Mouse (Mus musculus) layer of hippocampus, adult 18-20 months (tissue): Measurements from ENCODE around the gene Boc. TPM values are rescaled to one million over a fixed set of nuclear protein-coding genes. Genes with fewer than 3 reads are reported as not detected.

Experiments used
- DNase-seq, 2 experiments: peaks; one replicate each; pipeline ENCODE4 v3.0.0; 2022; ENCODE audit warnings: low spot score in 2 of 2
- total RNA-seq, 2 experiments: library from RNA; stranded (reverse); gene quantifications; 2 replicates each; pipeline ENCODE4 v1.2.3; 2021

The Boc gene
- total RNA-seq, 2 experiments from 2014 or later, result 11.5 to 11.6 TPM

DNA sequence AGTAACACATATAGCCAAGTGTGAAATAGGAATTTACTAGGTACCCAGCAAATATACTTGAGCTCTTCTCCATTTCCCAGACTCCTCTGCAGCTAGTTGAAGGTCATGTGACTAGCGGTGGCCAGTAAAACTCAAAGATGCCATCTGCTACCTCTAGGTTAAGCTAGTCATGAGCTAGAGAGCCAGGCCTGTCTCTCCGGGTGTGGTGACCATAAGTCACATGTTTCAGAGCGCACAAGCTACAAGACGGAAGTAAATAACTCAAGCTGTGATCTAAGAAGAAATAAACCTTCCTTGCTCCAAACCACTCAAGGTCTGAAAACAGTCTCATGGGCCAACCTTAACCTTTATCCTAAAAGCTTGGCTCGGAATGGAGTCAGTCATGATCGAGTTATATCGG is 29.7 kb downstream of the Boc start:
- no peak for DNase-seq

GRCm38 (mm10) chr16:44527218-44527905 is 31.3 kb downstream of the Boc start:
- DNase-seq, result no peak

DNA sequence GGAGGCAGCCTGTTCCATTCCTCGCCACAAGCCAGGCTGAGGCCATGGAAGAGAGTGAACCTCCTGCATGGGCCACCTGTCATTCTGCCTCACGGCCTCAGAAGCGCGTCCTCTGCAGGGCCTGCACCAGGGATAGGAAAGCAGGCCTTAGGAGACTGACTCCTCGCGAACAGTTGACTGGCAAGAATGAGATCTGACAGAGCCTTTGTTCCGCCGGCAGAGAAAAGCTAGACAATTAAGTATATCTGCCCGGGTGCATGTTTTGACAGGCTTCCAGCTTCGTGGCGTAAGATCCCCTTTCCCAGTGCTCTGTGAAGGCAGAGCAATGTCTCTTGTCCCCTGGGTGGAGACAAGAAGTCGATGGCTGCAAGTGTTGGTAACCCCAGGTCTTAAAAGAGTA is 32.0 kb downstream of the Boc start:
- no peak for DNase-seq

- DNase-seq, result no peak
Observed at GRCm38 (mm10) chr16:44526044-44526443, 32.7 kb downstream of the Boc start.

- DNase-seq, result no peak
Observed at GRCm38 (mm10) chr16:44523595-44523994, 35.1 kb downstream of the Boc start.

GRCm38 (mm10) chr16:44516498-44516897 is 42.2 kb downstream of the Boc start:
- no peak for DNase-seq

- DNase-seq, result no peak
Observed at GRCm38 (mm10) chr16:44510521-44511213, 48.0 kb downstream of the Boc start.

DNA sequence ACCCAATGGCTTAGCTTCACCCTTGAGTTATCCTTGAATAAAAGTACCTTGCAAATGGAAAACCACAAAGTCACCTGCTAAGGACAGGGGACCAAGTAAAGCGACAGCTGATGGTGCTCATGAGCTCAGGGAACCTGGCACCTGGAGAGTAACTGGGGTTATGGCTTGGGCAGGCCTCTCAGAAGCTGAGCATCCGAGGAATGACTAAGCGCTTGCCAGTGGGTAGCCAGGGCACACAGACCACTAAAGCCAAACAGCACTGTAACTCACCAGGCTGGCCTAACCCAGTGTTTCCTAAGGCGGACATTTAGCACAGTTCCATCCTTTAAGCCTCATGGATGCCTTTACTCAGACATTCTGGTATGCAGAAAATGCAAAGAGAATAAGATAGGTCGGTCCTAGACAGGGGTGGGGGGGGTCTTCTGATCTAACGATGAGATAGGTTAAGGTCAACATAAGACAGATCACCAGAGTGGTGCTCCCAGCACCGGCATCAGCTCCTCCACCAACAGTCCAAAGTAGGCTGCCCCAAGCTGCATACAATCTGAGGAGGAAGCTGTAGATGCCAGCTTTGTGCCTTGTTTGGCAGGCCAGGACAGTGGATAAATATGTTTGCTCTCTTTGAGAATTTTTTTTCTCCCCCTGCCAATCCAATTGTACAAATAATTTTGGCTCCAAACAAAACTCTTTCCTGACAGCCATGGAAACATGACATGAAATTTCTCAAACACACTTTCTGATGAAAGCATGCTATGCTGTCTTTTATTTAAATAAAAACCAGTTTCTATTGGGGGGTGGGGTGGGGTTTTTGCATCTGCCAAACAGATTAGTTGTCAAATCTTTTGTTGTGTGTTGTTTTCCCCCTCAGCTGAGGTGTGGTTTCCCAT is 49.0 kb downstream of the Boc start:
- DNase-seq, result no peak

DNA sequence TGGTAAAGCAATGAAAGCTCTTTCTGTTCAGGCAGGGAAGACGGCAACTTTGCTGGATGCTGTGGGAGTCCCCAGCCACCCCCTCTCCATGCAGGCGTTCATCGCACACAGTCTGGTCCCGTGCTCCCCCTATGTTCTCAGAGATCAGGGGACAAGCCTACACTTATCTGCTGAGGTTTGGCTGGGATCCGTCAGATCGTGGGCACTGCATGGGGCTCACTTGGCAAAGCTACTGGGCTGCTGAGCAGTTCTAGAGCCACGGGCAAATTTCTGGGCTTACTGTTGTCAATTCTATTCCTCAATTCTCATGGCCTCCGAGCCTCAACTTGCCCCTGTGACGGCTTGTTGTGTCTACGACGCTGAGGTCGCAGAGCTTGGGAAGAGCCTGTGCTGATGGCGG is 49.9 kb downstream of the Boc start:
- peak; percentile 32 to 70 for DNase-seq

- DNase-seq, result no peak
Observed at GRCm38 (mm10) chr16:44508025-44508424, 50.7 kb downstream of the Boc start.

- DNase-seq, result no peak
Observed at GRCm38 (mm10) chr16:44507027-44507929, 51.4 kb downstream of the Boc start.

GRCm38 (mm10) chr16:44505243-44505642 is 53.5 kb downstream of the Boc start:
- peak in 1 of 2 experiments; percentile 41 for DNase-seq

DNA sequence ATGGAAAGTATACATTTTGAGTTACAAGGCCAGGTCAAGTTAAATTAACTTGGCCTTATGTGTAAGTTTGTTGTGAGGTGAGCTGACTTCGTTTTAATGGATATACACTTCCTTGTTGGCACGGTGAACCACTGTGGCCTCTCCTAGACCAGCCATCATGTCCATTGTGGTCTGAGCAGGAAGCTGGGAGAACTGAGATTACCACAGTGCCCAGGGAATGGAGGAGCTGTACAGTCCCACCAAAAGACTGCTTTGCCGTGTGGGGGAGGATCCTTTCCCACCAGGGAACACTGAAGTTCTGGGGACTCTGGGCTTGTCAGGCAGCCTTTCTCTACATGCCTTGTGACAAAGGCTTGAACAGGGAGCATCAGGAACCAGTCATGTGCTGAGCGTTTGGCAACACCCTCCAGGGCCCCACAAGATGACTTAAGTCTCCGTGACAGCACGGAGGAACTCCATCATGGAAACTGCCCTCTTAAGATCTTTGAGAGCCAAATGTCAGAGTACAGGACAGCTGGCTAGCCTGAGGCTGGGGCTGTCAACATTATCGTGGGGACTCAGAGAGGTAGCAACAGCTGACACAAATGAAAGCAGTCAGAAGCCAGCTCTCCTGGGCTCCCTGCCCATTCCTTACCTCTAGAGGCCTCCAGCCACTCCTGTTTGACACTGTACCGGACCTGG is 55.7 kb downstream of the Boc start:
- DNase-seq, result no peak

- DNase-seq, result no peak
Observed at GRCm38 (mm10) chr16:44502325-44502724, 56.4 kb downstream of the Boc start.

DNA sequence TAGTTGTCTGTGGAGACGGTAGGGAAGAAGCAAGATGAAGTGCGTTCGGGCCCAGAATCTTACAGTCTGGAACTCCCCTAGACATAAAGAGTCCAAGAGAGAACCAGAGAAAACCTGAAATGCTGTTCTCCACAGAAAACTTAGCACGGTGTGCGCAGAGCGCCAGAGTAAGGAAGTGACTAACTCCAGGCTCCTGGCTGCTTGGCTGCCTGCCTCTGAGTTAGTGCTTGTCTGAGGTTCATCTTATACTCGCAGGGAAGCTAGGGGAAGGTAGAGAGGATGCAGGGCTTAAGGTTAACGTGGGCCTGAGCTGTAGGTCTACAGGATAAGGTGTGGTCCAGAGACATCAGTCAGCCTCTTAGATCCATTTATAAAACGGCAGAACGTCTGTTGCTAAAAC is 56.9 kb downstream of the Boc start:
- DNase-seq, result no peak

GRCm38 (mm10) chr16:44498447-44498846 is 60.2 kb downstream of the Boc start:
- DNase-seq, result no peak

GRCm38 (mm10) chr16:44496971-44497464 is 61.7 kb downstream of the Boc start:
- DNase-seq, result no peak

DNA sequence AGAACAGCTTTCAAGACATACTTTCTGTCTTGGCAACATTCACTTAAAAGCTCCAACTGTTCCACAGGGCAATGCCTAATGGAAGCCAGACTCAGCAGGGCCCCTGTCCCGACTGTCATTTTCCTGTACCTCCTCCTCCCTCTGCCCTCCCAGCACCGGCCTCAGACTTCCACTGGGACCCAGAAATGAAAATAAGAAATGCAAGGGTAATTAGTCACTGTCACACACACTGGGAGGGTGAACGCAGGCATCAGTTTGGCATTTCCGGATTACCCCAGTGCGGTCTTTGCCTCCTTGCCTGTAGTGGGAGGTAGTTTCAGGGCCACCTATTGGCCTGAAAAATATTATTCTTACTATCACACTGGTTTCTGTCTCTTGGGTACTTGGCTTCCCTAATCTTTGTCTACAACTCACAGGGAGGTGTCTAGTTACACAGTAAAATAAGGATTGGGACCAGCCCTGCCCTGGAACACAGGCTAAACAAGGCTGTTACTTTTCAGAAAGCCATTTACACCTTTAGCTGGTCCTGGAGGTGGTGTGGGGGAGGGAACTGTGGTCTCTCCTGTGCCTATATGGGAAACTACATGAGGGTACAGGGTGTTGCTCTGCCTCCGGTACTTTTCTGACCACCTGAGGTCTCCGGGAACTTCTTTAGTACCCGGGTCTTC is 64.1 kb downstream of the Boc start:
- no peak for DNase-seq

GRCm38 (mm10) chr16:44493868-44494267 is 64.8 kb downstream of the Boc start:
- DNase-seq, result no peak

DNA sequence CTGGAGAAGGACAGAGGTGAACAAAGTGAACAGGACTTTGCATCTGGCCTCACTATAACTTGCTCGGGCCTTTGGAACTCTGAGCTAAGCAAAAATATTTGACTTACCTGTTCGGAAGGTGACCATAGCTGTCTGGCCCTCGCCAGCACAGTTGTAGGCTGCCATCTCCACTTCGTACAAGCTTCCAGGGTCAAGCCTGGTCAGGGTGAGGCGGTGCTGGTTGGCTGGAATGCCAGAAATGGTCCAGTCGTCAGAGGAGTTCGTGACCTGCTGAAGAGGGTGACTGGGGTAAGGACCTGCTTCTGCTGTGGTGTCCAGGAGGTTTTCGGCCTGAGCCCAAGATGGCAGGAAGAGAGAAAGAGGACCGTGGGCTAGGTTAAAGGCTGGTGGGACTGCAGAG is 66.0 kb downstream of the Boc start:
- DNase-seq, result no peak
